Comparison of ENCODE assay signal across 12 mouse cellular contexts in the genomic region with DNA sequence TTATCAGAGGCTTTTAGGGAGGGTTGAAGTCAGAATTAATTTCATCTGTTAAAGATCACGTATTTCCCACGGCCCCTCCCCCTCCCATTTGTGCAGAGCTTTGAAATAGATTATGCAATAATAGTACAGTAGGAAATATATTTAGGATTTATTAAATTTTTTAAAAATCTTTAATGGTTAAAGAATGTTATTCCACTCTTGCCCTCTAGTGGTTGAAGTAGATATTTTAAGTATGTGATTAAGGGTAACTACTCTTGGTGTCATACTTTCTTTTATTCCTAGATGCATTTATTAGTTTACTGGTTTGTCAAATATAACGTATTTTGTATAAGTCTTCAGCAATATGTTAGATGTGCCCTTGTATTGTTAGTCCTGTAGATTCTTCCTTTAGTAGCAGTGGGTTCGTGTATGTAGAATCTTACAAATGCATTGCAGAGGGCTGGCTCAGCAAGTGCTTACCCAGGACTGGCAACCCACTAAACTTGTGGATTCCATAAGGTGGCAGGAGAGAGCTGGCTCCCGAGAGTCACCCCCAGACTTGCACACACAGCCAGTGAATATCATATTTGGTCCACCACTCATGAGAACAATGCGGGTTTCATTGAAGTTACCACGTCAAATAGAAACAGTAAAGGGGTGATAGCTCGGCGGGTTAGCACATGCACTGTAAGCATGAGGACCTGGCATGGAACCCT. TPM values are rescaled to one million over a fixed set of nuclear protein-coding genes. Genes with fewer than 3 reads are reported as not detected.
DNase-seq lines count a peak whose midpoint lies in the region; ATAC-seq and TF ChIP-seq lines count a peak whose summit lies in the region.
"Had no signal": no experiment of that assay in that cellular context is flagged by ENCODE, and none has a peak within 500 bp of the region (broad histone marks: within the 10 kb centered on the region; RNA-seq: fewer than 3 reads in every experiment).

No protein-coding gene starts in this region.

- H3K9me3 ChIP-seq in kidney, postnatal 0 days (replicated peaks; ENCODE audit: low read length) = no peaks in the 10 kb centered on the region
- H3K9me3 ChIP-seq: forebrain, embryonic 13.5 days had no signal

- DNase-seq in kidney, postnatal 0 days (ENCODE audit: low spot score) = peak; percentile 51
- DNase-seq in kidney, postnatal 4 days = no peak
- DNase-seq in thymus, postnatal 0 days (ENCODE audit: low spot score) = peak; percentile 16
- DNase-seq in thymus, postnatal 25 days = no peak
- peak; percentile 42 for DNase-seq in brain, embryonic 14.5 days (ENCODE audit: low read depth)
- no peak for DNase-seq in spleen, adult 18-20 months
- DNase-seq: adrenal gland, postnatal 25 days; kidney, postnatal 10 days had no signal

- no peaks in the 10 kb centered on the region for H3K27me3 ChIP-seq in kidney, postnatal 0 days (ENCODE audit: insufficient read depth, low read length)
- H3K27me3 ChIP-seq: forebrain, embryonic 13.5 days had no signal

- TF ChIP-seq CTCF in kidney, postnatal 0 days (IDR thresholded peaks at IDR 0.05; ENCODE audit: low read depth) = peak; percentile 53
- TF ChIP-seq CTCF in brain, embryonic 14.5 days (IDR thresholded peaks at IDR 0.05; ENCODE audit: borderline replicate concordance, extremely low read depth, insufficient read depth, insufficient read length) = no peak; the same call in 1 of the 2 replicates

- no peaks in the 10 kb centered on the region for H3K4me1 ChIP-seq in kidney, postnatal 0 days (replicated peaks; ENCODE audit: insufficient read depth, low read length)

- ATAC-seq in kidney, postnatal 0 days (replicated peaks; ENCODE audit: low FRiP score, low read depth) = no peak
- ATAC-seq in megakaryocyte progenitor cell, adult 5-6 weeks (replicated peaks; ENCODE audit: poor library complexity) = 0 out of 2 replicates have a peak, but pooled peaks have one; percentile 32
- no peak for ATAC-seq in erythroid progenitor cell, adult 5-6 weeks (replicated peaks; ENCODE audit: low FRiP score, poor library complexity, severe bottlenecking)
- ATAC-seq: forebrain, embryonic 13.5 days had no signal

- H3K27ac ChIP-seq in kidney, postnatal 0 days = no peak overlapping the region
- H3K27ac ChIP-seq: forebrain, embryonic 13.5 days; macrophage had no signal

- H3K9ac ChIP-seq in kidney, postnatal 0 days (ENCODE audit: low read depth, low read length) = no peak overlapping the region
- H3K9ac ChIP-seq: forebrain, embryonic 13.5 days had no signal

- TF ChIP-seq POLR2A in brain, embryonic 14.5 days (IDR thresholded peaks at IDR 0.05; ENCODE audit: borderline replicate concordance, extremely low read depth, insufficient read depth, insufficient read length, poor library complexity, severe bottlenecking) = no peak

- 85% methylated on average over 9 of the region's 9 CpGs for WGBS in kidney, postnatal 0 days

- H3K36me3 ChIP-seq in kidney, postnatal 0 days (ENCODE audit: insufficient read depth, low read length) = no peaks in the 10 kb centered on the region

- H3K4me3 ChIP-seq in kidney, postnatal 0 days (replicated peaks; ENCODE audit: low read depth, low read length) = no peak overlapping the region
- H3K4me3 ChIP-seq: forebrain, embryonic 13.5 days had no signal

- no peak overlapping the region for H3K4me2 ChIP-seq in kidney, postnatal 0 days (ENCODE audit: low read length)
- H3K4me2 ChIP-seq: forebrain, embryonic 13.5 days had no signal

RNA-seq across cellular contexts. Expression of a gene that starts 51.7 kb away (rescaled TPM):
- 39.0 and 40.2 TPM in 2 replicates for polyA plus RNA-seq in kidney, postnatal 0 days (2015; fragmentation: Nextera tagmentation; extraction: Ambion mirVana)
- 26.6 and 29.8 TPM in 2 replicates for polyA plus RNA-seq in thymus, postnatal 0 days (2015; fragmentation: Nextera tagmentation; extraction: Ambion mirVana)
- 91.1 and 103 TPM in 2 replicates for polyA plus RNA-seq in brain, embryonic 14.5 days (2012; rRNA removed)
- 5.0 and 6.5 TPM in 2 replicates for total RNA-seq in megakaryocyte progenitor cell, adult 5-6 weeks (2015)
- 5.6 and 9.9 TPM in 2 replicates for total RNA-seq in megakaryocyte progenitor cell, adult 5-6 weeks (2017)
- 0.72 TPM in 1 of 2 replicates, not detected in the other for total RNA-seq in erythroid progenitor cell, adult 5-6 weeks (2015; ENCODE audit: low replicate concordance)
- 1.0 and 1.7 TPM in 2 replicates for total RNA-seq in erythroid progenitor cell, adult 5-6 weeks (2017; ENCODE audit: low replicate concordance)

Comparison
In these comparisons a context has a peak if more than half of its experiments do, and no peak if none do; other contexts are left out.
1. DNase-seq: peak in kidney, postnatal 0 days (single experiment), thymus, postnatal 0 days (single experiment) and brain, embryonic 14.5 days (single experiment); none in kidney, postnatal 4 days (0 of 2), thymus, postnatal 25 days (single experiment) and spleen, adult 18-20 months (0 of 2).